Mouse (Mus musculus): ENCODE measurements around the gene Mob3b.
"Not testable (repeated sequence)": the region's sequence is repeated elsewhere in the genome, so short reads cannot be mapped to it uniquely, and the experiment has no call there.

The Mob3b gene

GRCm38 (mm10) chr4:34967541-34967940 lies 189.7 kb downstream of the Mob3b start:
- no peak for DNase-seq (ENCODE audit: low spot score in 2 of 2)

DNA sequence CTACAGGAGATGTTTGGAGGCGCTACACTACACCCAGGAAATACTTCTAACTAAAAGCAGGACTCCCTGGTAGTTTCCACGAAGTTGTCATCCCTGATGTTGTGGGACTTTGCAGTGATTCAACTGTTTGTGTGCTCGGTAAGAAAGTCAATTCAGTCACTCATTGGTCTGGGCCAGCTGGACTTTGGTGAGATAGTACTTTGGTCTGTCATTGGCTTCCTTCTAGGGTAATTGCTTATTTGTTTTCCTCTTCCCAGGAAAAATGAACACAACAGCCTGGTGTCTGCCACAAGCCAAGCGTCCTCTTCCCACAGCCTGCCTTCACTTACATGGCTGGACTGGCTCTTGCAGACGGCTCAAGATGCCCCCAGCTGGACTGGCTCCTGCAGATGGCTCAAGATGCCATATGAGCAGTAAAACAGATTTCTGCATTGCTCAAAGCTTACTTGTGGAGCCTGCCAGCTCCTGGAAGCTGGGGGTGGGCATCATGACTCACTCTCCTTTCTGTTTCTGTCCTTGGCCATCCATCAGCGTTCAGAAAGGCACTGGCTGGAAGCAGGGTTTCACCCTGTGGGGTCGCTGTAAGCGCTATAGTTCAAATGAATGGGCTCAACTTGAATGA lies 190.8 kb downstream of the Mob3b start:
- DNase-seq (ENCODE audit: low spot score in 2 of 2) = peak in 1 of 2 experiments; percentile 71

- DNase-seq (ENCODE audit: low spot score in 2 of 2) = no peak
These were observed 192.4 kb downstream of the Mob3b start for GRCm38 (mm10) chr4:34964906-34965305.

GRCm38 (mm10) chr4:34963999-34964398 lies 193.3 kb downstream of the Mob3b start:
- DNase-seq (ENCODE audit: low spot score in 2 of 2) = no peak

GRCm38 (mm10) chr4:34960781-34961560 lies 196.3 kb downstream of the Mob3b start:
- DNase-seq (ENCODE audit: low spot score in 2 of 2) = no peak

DNA sequence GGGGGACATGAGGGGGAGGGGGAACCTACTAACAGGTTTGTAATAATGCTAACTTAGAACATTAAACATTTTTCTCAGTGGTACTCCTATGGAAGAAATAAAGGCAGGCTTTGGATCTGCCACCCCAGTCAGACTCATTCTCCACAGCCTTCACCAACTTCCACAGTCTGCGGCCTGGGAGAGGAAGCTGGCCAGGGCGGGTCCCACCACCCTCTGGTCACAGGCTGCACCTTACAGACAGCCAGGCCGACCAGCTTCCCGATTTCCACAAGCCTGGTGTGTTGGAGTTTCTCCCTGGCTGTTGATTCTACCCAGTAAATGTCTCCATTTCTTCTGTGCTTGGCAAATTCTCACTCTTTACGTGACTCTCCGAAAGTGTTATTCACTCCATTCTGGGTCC lies 197.8 kb downstream of the Mob3b start:
- DNase-seq (ENCODE audit: low spot score in 2 of 2) = no peak

DNA sequence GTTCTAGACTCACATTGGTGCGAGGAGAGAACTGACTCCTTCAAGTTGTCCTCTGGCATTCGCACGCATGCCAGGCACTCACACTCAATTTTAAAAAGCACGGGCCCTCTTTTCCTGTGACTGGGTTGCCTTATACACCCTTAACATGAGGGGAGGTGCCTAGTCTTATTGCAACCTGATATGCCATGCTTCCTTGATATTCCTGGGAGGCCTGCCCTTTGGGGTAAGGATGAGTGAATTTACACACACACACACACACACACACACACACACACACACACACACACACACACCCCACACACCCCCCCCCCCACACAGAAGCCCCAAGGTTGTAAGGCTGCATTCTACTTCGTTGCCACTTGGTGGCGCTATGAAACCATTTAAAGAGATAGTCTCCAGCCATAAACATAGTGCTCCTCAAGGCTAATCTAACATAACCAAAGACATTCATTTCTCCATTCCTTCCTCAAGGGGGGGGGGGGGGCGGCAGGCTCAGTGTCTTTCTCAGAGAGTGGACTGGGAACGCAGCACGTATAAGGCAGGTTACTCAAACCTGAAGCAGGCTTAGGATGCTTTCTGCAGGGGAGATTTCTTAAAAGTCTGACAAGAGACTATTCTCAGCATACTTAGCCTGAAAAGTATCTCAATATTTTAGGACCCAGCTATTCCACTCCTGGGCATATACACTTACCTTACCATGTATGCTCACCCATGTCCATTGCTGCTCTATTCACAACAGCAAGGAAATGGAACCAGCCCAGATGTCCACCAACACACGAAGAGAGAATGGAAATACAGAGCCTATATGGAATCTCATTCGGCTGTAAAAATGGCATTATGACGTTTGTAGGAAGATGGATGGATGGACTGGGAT lies 198.9 kb downstream of the Mob3b start:
- no peak for DNase-seq (ENCODE audit: low spot score in 2 of 2)

GRCm38 (mm10) chr4:34953716-34954115 lies 203.6 kb downstream of the Mob3b start:
- no peak for DNase-seq (ENCODE audit: low spot score in 2 of 2)

GRCm38 (mm10) chr4:34947181-34947580 lies 210.1 kb downstream of the Mob3b start:
- DNase-seq (ENCODE audit: low spot score in 2 of 2) = no peak

GRCm38 (mm10) chr4:34941046-34941445 lies 216.2 kb downstream of the Mob3b start:
- DNase-seq (ENCODE audit: low spot score in 2 of 2) = no peak

DNA sequence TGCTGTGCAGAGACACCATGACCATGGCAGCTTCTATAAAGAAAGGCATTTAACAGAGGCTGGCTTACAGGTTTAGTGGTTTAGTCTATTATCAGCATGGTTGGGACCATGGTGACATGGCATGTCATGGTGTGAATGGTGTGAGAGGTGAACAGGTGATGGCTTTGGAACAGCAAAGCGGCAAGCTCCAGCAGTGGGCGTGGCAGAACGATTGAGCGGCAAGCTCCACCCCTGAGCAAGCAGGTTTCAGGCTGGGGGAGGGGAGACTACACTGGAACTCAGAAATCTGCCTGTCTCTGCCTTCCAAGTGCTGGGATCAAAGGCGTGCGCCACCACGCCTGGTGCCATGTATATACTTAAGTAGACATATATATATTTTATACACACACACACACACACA lies 228.9 kb downstream of the Mob3b start:
- not testable (repeated sequence) for DNase-seq (ENCODE audit: low spot score in 2 of 2)

DNA sequence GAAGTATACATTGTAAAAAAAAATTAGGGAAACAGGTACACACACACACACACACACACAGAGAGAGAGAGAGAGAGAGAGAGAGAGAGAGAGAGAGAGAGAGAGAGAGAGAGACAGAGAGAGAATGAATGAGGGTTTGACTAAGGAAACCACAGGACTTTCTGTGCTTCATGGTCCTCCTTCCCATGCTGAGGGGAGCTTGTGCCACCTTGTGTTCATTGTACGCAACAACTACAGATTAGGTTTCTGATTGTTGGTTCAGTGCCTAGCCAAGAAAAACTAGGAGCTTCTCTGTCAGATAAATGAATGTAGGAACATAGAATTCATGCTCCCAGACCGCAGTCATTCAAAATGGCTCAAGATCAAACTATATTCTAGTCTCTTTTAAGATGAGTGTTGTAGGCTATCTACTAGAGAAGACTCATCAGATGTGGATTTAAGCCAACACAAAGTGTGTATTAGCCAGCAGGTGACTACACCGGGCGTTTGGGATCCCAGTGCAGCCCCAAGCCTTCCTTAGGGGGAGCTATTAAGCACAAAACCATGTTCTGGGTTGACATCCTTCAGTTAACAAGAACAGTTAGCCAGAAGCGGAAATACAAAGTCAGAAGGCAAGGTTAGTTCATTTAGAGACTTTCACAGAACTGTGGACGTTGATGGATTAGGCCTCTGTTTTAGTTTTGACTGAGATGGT lies 235.0 kb downstream of the Mob3b start:
- DNase-seq (ENCODE audit: low spot score in 2 of 2) = peak; percentile 18 to 69

- no peak for DNase-seq (ENCODE audit: low spot score in 2 of 2)
These were observed 239.9 kb downstream of the Mob3b start for GRCm38 (mm10) chr4:34917400-34917799.

DNA sequence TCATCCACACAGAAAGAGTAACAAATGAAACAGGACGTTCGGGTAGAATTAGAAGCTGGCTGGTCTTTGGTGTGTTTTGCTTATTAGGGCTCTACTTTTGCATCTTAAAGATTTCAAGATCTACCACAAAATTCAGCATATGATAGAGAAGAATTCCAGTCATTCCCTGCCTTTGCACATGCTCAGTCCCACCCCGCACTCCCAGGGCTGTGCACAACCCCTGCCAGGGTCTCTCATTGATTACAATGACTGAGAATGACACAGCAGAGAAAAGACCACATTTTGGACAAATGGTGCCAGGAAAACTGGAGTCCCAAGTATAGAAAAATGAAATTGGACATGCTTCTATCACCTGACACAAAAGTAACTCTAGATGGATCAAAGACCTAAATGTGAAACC lies 245.1 kb downstream of the Mob3b start:
- DNase-seq (ENCODE audit: low spot score in 2 of 2) = no peak

- no peak for DNase-seq (ENCODE audit: low spot score in 2 of 2)
These were observed 245.9 kb downstream of the Mob3b start for GRCm38 (mm10) chr4:34911401-34911800.

DNA sequence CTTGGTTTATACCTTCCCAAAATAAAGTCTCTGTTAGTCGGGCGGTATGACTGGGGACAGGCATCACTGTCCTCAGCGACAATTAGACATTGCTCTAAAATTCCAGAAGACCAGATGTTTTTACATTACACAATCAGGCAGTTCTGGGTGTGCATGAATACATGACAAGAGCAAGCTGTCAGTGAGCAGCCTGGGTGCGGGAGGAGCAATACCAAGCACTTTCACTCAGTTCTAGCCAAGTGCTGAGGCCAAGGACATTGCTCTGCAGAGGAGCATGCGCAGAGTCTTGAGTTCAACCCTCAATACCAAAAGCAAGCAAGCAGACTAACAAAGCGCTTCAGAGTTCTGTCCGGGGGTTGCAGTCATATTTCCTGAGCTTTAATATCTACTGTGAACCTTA lies 249.2 kb downstream of the Mob3b start:
- DNase-seq (ENCODE audit: low spot score in 2 of 2) = no peak

DNA sequence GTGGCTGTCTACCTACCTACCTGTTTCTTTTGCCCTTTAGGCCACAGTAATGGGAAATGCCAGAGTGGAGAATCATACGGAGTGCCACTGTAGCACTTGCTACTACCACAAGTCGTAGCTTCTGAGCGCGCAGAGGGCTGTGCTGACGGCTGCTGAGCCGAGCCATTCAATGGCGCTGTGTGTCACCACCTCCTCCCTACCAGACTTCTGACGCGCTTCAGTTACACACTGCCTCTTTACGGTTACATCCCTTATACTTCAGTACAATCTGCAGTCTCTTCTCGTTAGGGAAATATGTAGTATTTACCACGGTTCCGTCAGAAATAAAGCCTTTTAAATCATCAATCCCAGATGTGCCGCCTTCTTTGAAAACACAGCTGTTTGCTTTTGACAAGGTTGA lies 250.3 kb downstream of the Mob3b start:
- no peak for DNase-seq (ENCODE audit: low spot score in 2 of 2)

DNA sequence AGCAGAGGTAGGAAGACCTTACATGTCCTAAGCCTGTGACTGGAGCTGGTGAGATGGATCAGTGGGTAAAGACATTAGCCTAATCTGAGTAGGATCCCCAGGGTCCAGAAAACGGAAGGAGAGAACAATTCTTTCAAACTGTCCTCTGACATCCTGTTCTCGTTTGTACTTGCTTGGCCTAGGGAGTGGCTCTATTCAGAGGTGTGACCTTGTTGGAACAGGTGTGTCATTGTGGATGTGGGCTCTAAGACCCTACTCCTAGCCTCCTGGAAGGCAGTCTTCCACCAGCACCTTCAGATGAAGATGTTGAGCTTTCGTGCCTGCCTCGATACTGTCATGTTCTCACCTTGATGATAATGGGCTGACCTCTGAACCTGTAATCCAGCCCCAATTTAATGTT lies 251.1 kb downstream of the Mob3b start:
- DNase-seq (ENCODE audit: low spot score in 2 of 2) = no peak

- no peak for DNase-seq (ENCODE audit: low spot score in 2 of 2)
These were observed 251.9 kb downstream of the Mob3b start for GRCm38 (mm10) chr4:34905396-34905795.

DNA sequence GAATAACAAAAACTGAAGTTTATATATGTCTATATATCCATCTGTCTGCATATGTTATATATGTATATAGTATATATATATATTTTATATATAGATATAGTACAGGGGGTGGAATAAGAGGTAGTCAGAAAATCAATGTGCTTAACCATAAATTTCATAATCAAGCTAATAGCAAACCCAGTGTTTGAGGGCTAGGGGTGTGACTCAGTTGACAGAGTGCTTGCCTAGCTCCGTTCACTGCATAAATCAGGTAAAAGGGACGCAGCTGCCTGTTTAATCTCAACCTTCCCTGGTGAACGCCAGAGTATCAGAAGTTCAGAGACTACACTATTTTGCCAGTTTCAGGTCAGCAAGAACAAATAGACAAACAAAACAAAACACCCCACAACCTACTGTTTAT lies 255.7 kb downstream of the Mob3b start:
- not testable (repeated sequence) for DNase-seq (ENCODE audit: low spot score in 2 of 2)

GRCm38 (mm10) chr4:34901166-34901565 lies 256.1 kb downstream of the Mob3b start:
- DNase-seq (ENCODE audit: low spot score in 2 of 2) = no peak

GRCm38 (mm10) chr4:34900155-34900554 lies 257.1 kb downstream of the Mob3b start:
- peak in 1 of 2 experiments; percentile 30 for DNase-seq (ENCODE audit: low spot score in 2 of 2)

Data from left cerebral cortex, adult 9 months (tissue).